Mouse (Mus musculus) G1E (cell line): ENCODE data around the gene Crtc1. TPM values are rescaled to one million over a fixed set of nuclear protein-coding genes. Genes with fewer than 3 reads are reported as not detected.

Experiments
- ATAC-seq: 2 replicates; pipeline ENCODE4 v1.8.0; 2016; ENCODE audit warnings: mild to moderate bottlenecking; ENCODE audit not compliant: insufficient number of reproducible peaks, poor library complexity, low FRiP score, severe bottlenecking; ENCODE audit errors: extremely low read depth
- DNase-seq: peaks from one replicate; pipeline ENCODE4 v3.0.0; 2012; ENCODE audit warnings: low spot score
- H3K27me3 ChIP-seq: 2 replicates; pipeline ENCODE4 v1.6.1; 2012; ENCODE audit warnings: mild to moderate bottlenecking, low read length, inconsistent platforms; ENCODE audit not compliant: insufficient read depth
- H3K36me3 ChIP-seq: replicated peaks from 2 replicates; pipeline ENCODE3; 2012; ENCODE audit warnings: mild to moderate bottlenecking, inconsistent platforms
- H3K4me1 ChIP-seq: 2 replicates; pipeline ENCODE4 v1.6.1; 2012; ENCODE audit warnings: low read depth, low read length, inconsistent platforms, mixed read lengths; ENCODE audit not compliant: insufficient read depth
- H3K4me3 ChIP-seq: 2 replicates; pipeline ENCODE4 v1.5.1; 2012; ENCODE audit warnings: low read depth, mild to moderate bottlenecking, inconsistent platforms, low read length, moderate library complexity, mixed read lengths
- H3K9me3 ChIP-seq: replicated peaks from 2 replicates; pipeline ENCODE4 v1.6.1; 2012; ENCODE audit warnings: inconsistent platforms
- CTCF ChIP-seq: IDR thresholded peaks from 2 replicates; pipeline ENCODE4 v1.5.1; 2012; ENCODE audit warnings: low read depth, low read length, inconsistent platforms, mixed read lengths
- GATA1 ChIP-seq: IDR thresholded peaks from 2 replicates; pipeline ENCODE4 v1.6.1; 2012; ENCODE audit warnings: borderline replicate concordance, low read length, inconsistent platforms, mixed read lengths
- GATA2 ChIP-seq: IDR thresholded peaks from 2 replicates; pipeline ENCODE4 v1.6.1; 2012; ENCODE audit warnings: low read depth, low read length, inconsistent platforms, borderline replicate concordance
- POLR2AphosphoS5 ChIP-seq: IDR thresholded peaks from 2 replicates; pipeline ENCODE4 v1.6.1; 2012; ENCODE audit warnings: low read depth, low read length, inconsistent platforms; ENCODE audit not compliant: insufficient replicate concordance
- TAL1 ChIP-seq: conservative IDR thresholded peaks from 2 replicates; pipeline ENCODE4 v1.6.1; 2012; ENCODE audit warnings: low read depth, low read length, inconsistent platforms, mixed read lengths
- polyA plus RNA-seq: library from polyadenylated mRNA; stranded (reverse); fragments of >175 nt; gene quantifications from 2 replicates; pipeline ENCODE4 v1.2.3, GENCODE M21; 2012
- total RNA-seq, 2 experiments: library from RNA; stranded (forward) in 1 of 2; stranded (reverse) in 1 of 2; fragments of 200-1000 nt in 1 of 2; fragments of >200 nt in 1 of 2; fragmentation: Nextera tagmentation in 1 of 2; gene quantifications; 2 replicates each; pipeline ENCODE4 v1.2.3; 2014 to 2017

Gene Crtc1
- total and polyA plus RNA-seq, 3 experiments, result 1.4 to 17.6 (median 15.3) TPM

- H3K4me1 ChIP-seq, result peaks cover 52% of the 10 kb centered on the region
- no peak for ATAC-seq
Observed at GRCm38 (mm10) chr8:70342007-70342406, 97.4 kb downstream of the Crtc1 start.

GRCm38 (mm10) chr8:70340659-70341058 is 98.7 kb downstream of the Crtc1 start:
- no peak for DNase-seq
- ATAC-seq, result no peak
- Histone ChIP-seq H3K9me3 (no peaks in the 10 kb centered on the region), H3K27me3 (no peaks in the 10 kb centered on the region), H3K4me1 (peaks cover 40% of the 10 kb centered on the region), H3K36me3 (peaks cover 100% of the 10 kb centered on the region), H3K4me3 (no peak overlapping the region)
- TF ChIP-seq GATA1 (no peak), TAL1 (no peak), POLR2AphosphoS5 (no peak), GATA2 (no peak), CTCF (no peak)

More at GRCm38 (mm10) chr8:70342007-70342406, 97.4 kb downstream of the Crtc1 start:
- H3K9me3 ChIP-seq, result no peaks in the 10 kb centered on the region
- no peak overlapping the region for H3K4me3 ChIP-seq
- H3K27me3 ChIP-seq, result no peaks in the 10 kb centered on the region
- peaks cover 100% of the 10 kb centered on the region for H3K36me3 ChIP-seq
- no peak for TF ChIP-seq TAL1
- TF ChIP-seq GATA1, result no peak
- TF ChIP-seq CTCF, result no peak
- no peak for DNase-seq

- TF ChIP-seq GATA2, result no peak
- TF ChIP-seq TAL1, result no peak
- no peak for TF ChIP-seq CTCF
- TF ChIP-seq POLR2AphosphoS5, result no peak
- TF ChIP-seq GATA1, result no peak
- no peaks in the 10 kb centered on the region for H3K27me3 ChIP-seq
- DNase-seq (no peak), ATAC-seq (no peak)
- peaks cover 100% of the 10 kb centered on the region for H3K36me3 ChIP-seq
- no peak overlapping the region for H3K4me3 ChIP-seq
- H3K4me1 ChIP-seq, result peaks cover 25% of the 10 kb centered on the region
- H3K9me3 ChIP-seq, result no peaks in the 10 kb centered on the region
Observed at GRCm38 (mm10) chr8:70338931-70339330, 100.4 kb downstream of the Crtc1 start.

GRCm38 (mm10) chr8:70332878-70333202 is 106.5 kb downstream of the Crtc1 start:
- Histone ChIP-seq H3K27me3 (peaks cover 2% of the 10 kb centered on the region; the same call in 1 of the 2 replicates), H3K9me3 (peaks cover 27% of the 10 kb centered on the region), H3K36me3 (peaks cover 84% of the 10 kb centered on the region), H3K4me3 (no peak overlapping the region), H3K4me1 (peaks cover 21% of the 10 kb centered on the region)
- ATAC-seq (no peak), DNase-seq (no peak)
- TF ChIP-seq POLR2AphosphoS5 (no peak), GATA1 (no peak)

Other genes starting within 250 kb of the Crtc1 start
Only the 20 nearest of the 24 such genes appear.
- 7.7 and 9.3 TPM in 2 replicates for gene Armc6, start 205.1 kb downstream of the Crtc1 start, total RNA-seq (2014; fragmentation: Nextera tagmentation)
- gene Armc6, start 205.1 kb downstream of the Crtc1 start, total RNA-seq (2017), result 12.5 and 13.9 TPM in 2 replicates
- gene Armc6, start 205.1 kb downstream of the Crtc1 start, polyA plus RNA-seq, result 13.7 and 15.2 TPM in 2 replicates
- 1.6 and 3.8 TPM in 2 replicates for gene Homer3, start 156.8 kb downstream of the Crtc1 start, total RNA-seq (2014; fragmentation: Nextera tagmentation)
- gene Homer3, start 156.8 kb downstream of the Crtc1 start, total RNA-seq (2017), result 6.0 and 6.7 TPM in 2 replicates
- gene Homer3, start 156.8 kb downstream of the Crtc1 start, polyA plus RNA-seq, result 12.0 and 14.8 TPM in 2 replicates
- gene Ddx49, start 137.1 kb downstream of the Crtc1 start, total RNA-seq (2014; fragmentation: Nextera tagmentation), result 41.3 and 43.8 TPM in 2 replicates
- 88.3 and 114 TPM in 2 replicates for gene Ddx49, start 137.1 kb downstream of the Crtc1 start, total RNA-seq (2017)
- gene Ddx49, start 137.1 kb downstream of the Crtc1 start, polyA plus RNA-seq, result 55.1 and 56.2 TPM in 2 replicates
- 147 and 152 TPM in 2 replicates for gene Cope, start 137.1 kb downstream of the Crtc1 start, total RNA-seq (2014; fragmentation: Nextera tagmentation)
- gene Cope, start 137.1 kb downstream of the Crtc1 start, total RNA-seq (2017), result 78.3 and 96.7 TPM in 2 replicates
- gene Cope, start 137.1 kb downstream of the Crtc1 start, polyA plus RNA-seq, result 346 and 358 TPM in 2 replicates
- gene Cers1, start 123.8 kb downstream of the Crtc1 start, total RNA-seq (2014; fragmentation: Nextera tagmentation), result not detected in 2 replicates
- 0.38 TPM in 1 of 2 replicates, not detected in the other for gene Cers1, start 123.8 kb downstream of the Crtc1 start, total RNA-seq (2017)
- gene Cers1, start 123.8 kb downstream of the Crtc1 start, polyA plus RNA-seq, result not detected in 2 replicates
- gene Gdf1, start 109.8 kb downstream of the Crtc1 start, total RNA-seq (2014; fragmentation: Nextera tagmentation), result not detected in 2 replicates
- not detected in 2 replicates for gene Gdf1, start 109.8 kb downstream of the Crtc1 start, total RNA-seq (2017)
- gene Gdf1, start 109.8 kb downstream of the Crtc1 start, polyA plus RNA-seq, result 0.04 TPM in 1 of 2 replicates, not detected in the other
- gene Upf1, start 86.3 kb downstream of the Crtc1 start, total RNA-seq (2014; fragmentation: Nextera tagmentation), result 43.6 and 46.0 TPM in 2 replicates
- 22.9 and 27.5 TPM in 2 replicates for gene Upf1, start 86.3 kb downstream of the Crtc1 start, total RNA-seq (2017)
- gene Upf1, start 86.3 kb downstream of the Crtc1 start, polyA plus RNA-seq, result 155 and 156 TPM in 2 replicates
- gene Comp, start 66.0 kb downstream of the Crtc1 start, total RNA-seq (2014; fragmentation: Nextera tagmentation), result not detected in 2 replicates
- 0.06 TPM in 1 of 2 replicates, not detected in the other for gene Comp, start 66.0 kb downstream of the Crtc1 start, total RNA-seq (2017)
- 0.14 and 0.15 TPM in 2 replicates for gene Comp, start 66.0 kb downstream of the Crtc1 start, polyA plus RNA-seq
- gene Klhl26, start 37.4 kb upstream of the Crtc1 start, total RNA-seq (2014; fragmentation: Nextera tagmentation), result 23.6 and 23.8 TPM in 2 replicates
- gene Klhl26, start 37.4 kb upstream of the Crtc1 start, total RNA-seq (2017), result 11.6 and 13.9 TPM in 2 replicates
- gene Klhl26, start 37.4 kb upstream of the Crtc1 start, polyA plus RNA-seq, result 10.8 and 12.8 TPM in 2 replicates
- gene Tmem59l, start 47.8 kb upstream of the Crtc1 start, total RNA-seq (2014; fragmentation: Nextera tagmentation), result not detected in 2 replicates
- 0.12 TPM in 1 of 2 replicates, not detected in the other for gene Tmem59l, start 47.8 kb upstream of the Crtc1 start, total RNA-seq (2017)
- gene Tmem59l, start 47.8 kb upstream of the Crtc1 start, polyA plus RNA-seq, result 0.03 TPM in 1 of 2 replicates, not detected in the other
- gene Crlf1, start 53.6 kb upstream of the Crtc1 start, total RNA-seq (2014; fragmentation: Nextera tagmentation), result not detected in 2 replicates
- not detected in 2 replicates for gene Crlf1, start 53.6 kb upstream of the Crtc1 start, total RNA-seq (2017)
- gene Crlf1, start 53.6 kb upstream of the Crtc1 start, polyA plus RNA-seq, result not detected in 2 replicates
- gene Rex1bd, start 67.2 kb upstream of the Crtc1 start, total RNA-seq (2014; fragmentation: Nextera tagmentation), result 43.6 and 44.2 TPM in 2 replicates
- 86.9 and 94.9 TPM in 2 replicates for gene Rex1bd, start 67.2 kb upstream of the Crtc1 start, total RNA-seq (2017)
- gene Rex1bd, start 67.2 kb upstream of the Crtc1 start, polyA plus RNA-seq, result 187 and 223 TPM in 2 replicates
- 4,646 and 5,141 TPM in 2 replicates for gene Uba52, start 71.2 kb upstream of the Crtc1 start, total RNA-seq (2014; fragmentation: Nextera tagmentation)
- gene Uba52, start 71.2 kb upstream of the Crtc1 start, total RNA-seq (2017), result 3,490 and 3,572 TPM in 2 replicates
- gene Uba52, start 71.2 kb upstream of the Crtc1 start, polyA plus RNA-seq, result 592 and 1,322 TPM in 2 replicates
- gene Fkbp8, start 88.1 kb upstream of the Crtc1 start, total RNA-seq (2014; fragmentation: Nextera tagmentation), result 228 and 232 TPM in 2 replicates
- gene Fkbp8, start 88.1 kb upstream of the Crtc1 start, total RNA-seq (2017), result 206 and 221 TPM in 2 replicates
- 939 and 1,510 TPM in 2 replicates for gene Fkbp8, start 88.1 kb upstream of the Crtc1 start, polyA plus RNA-seq
- 180 and 189 TPM in 2 replicates for gene Kxd1, start 88.4 kb upstream of the Crtc1 start, total RNA-seq (2014; fragmentation: Nextera tagmentation)
- gene Kxd1, start 88.4 kb upstream of the Crtc1 start, total RNA-seq (2017), result 47.5 and 50.9 TPM in 2 replicates
- gene Kxd1, start 88.4 kb upstream of the Crtc1 start, polyA plus RNA-seq, result 40.0 and 49.9 TPM in 2 replicates
- 20.8 and 22.7 TPM in 2 replicates for gene Ell, start 99.9 kb upstream of the Crtc1 start, total RNA-seq (2014; fragmentation: Nextera tagmentation)
- gene Ell, start 99.9 kb upstream of the Crtc1 start, total RNA-seq (2017), result 7.6 and 9.1 TPM in 2 replicates
- 56.4 and 59.0 TPM in 2 replicates for gene Ell, start 99.9 kb upstream of the Crtc1 start, polyA plus RNA-seq
- gene Isyna1, start 154.8 kb upstream of the Crtc1 start, total RNA-seq (2014; fragmentation: Nextera tagmentation), result 22.9 and 24.4 TPM in 2 replicates
- gene Isyna1, start 154.8 kb upstream of the Crtc1 start, total RNA-seq (2017), result 35.8 and 36.8 TPM in 2 replicates
- gene Isyna1, start 154.8 kb upstream of the Crtc1 start, polyA plus RNA-seq, result 141 and 157 TPM in 2 replicates
- 21.7 and 31.0 TPM in 2 replicates for gene Ssbp4, start 169.3 kb upstream of the Crtc1 start, total RNA-seq (2014; fragmentation: Nextera tagmentation)
- 51.7 and 114 TPM in 2 replicates for gene Ssbp4, start 169.3 kb upstream of the Crtc1 start, total RNA-seq (2017)
- gene Ssbp4, start 169.3 kb upstream of the Crtc1 start, polyA plus RNA-seq, result 606 and 1,025 TPM in 2 replicates
- gene Lrrc25, start 176.6 kb upstream of the Crtc1 start, total RNA-seq (2014; fragmentation: Nextera tagmentation), result 1.3 and 2.6 TPM in 2 replicates
- gene Lrrc25, start 176.6 kb upstream of the Crtc1 start, total RNA-seq (2017), result 1.2 and 1.6 TPM in 2 replicates
- gene Lrrc25, start 176.6 kb upstream of the Crtc1 start, polyA plus RNA-seq, result 1.6 and 1.7 TPM in 2 replicates
- not detected in 2 replicates for gene Gdf15, start 192.9 kb upstream of the Crtc1 start, total RNA-seq (2014; fragmentation: Nextera tagmentation)
- not detected in 2 replicates for gene Gdf15, start 192.9 kb upstream of the Crtc1 start, total RNA-seq (2017)
- 0.03 and 0.06 TPM in 2 replicates for gene Gdf15, start 192.9 kb upstream of the Crtc1 start, polyA plus RNA-seq